Mouse (Mus musculus): Measurements from ENCODE around the gene Vdac1.

Gene Vdac1

GRCm38 (mm10) chr11:52429440-52429839 is 68.8 kb downstream of the Vdac1 start:
- no peak for DNase-seq

GRCm38 (mm10) chr11:52431594-52431993 is 70.9 kb downstream of the Vdac1 start:
- DNase-seq = peak; percentile 32 to 67

GRCm38 (mm10) chr11:52432148-52432547 is 71.5 kb downstream of the Vdac1 start:
- DNase-seq = no peak

- DNase-seq = no peak
These were observed 72.6 kb downstream of the Vdac1 start for GRCm38 (mm10) chr11:52433076-52433796.

GRCm38 (mm10) chr11:52433797-52434195 is 73.1 kb downstream of the Vdac1 start:
- no peak for DNase-seq

- no peak for DNase-seq
These were observed 74.8 kb downstream of the Vdac1 start for GRCm38 (mm10) chr11:52435466-52435865.

- DNase-seq = no peak
These were observed 76.5 kb downstream of the Vdac1 start for GRCm38 (mm10) chr11:52437123-52437522.
